Mouse (Mus musculus) G1E (cell line): Measurements from ENCODE around the gene Hdac8. TPM values are rescaled to one million over a fixed set of nuclear protein-coding genes. Genes with fewer than 3 reads are reported as not detected.

ENCODE experiments used
- ATAC-seq: 2 replicates; pipeline ENCODE4 v1.8.0; 2016; ENCODE audit warnings: mild to moderate bottlenecking; ENCODE audit not compliant: insufficient number of reproducible peaks, poor library complexity, low FRiP score, severe bottlenecking; ENCODE audit errors: extremely low read depth
- DNase-seq: peaks from one replicate; pipeline ENCODE4 v3.0.0; 2012; ENCODE audit warnings: low spot score
- H3K27me3 ChIP-seq: 2 replicates; pipeline ENCODE4 v1.6.1; 2012; ENCODE audit warnings: mild to moderate bottlenecking, low read length, inconsistent platforms; ENCODE audit not compliant: insufficient read depth
- H3K36me3 ChIP-seq: replicated peaks from 2 replicates; pipeline ENCODE3; 2012; ENCODE audit warnings: mild to moderate bottlenecking, inconsistent platforms
- H3K4me1 ChIP-seq: 2 replicates; pipeline ENCODE4 v1.6.1; 2012; ENCODE audit warnings: low read depth, low read length, inconsistent platforms, mixed read lengths; ENCODE audit not compliant: insufficient read depth
- H3K4me3 ChIP-seq: 2 replicates; pipeline ENCODE4 v1.5.1; 2012; ENCODE audit warnings: low read depth, mild to moderate bottlenecking, inconsistent platforms, low read length, moderate library complexity, mixed read lengths
- H3K9me3 ChIP-seq: replicated peaks from 2 replicates; pipeline ENCODE4 v1.6.1; 2012; ENCODE audit warnings: inconsistent platforms
- CTCF ChIP-seq: IDR thresholded peaks from 2 replicates; pipeline ENCODE4 v1.5.1; 2012; ENCODE audit warnings: low read depth, low read length, inconsistent platforms, mixed read lengths
- GATA1 ChIP-seq: IDR thresholded peaks from 2 replicates; pipeline ENCODE4 v1.6.1; 2012; ENCODE audit warnings: borderline replicate concordance, low read length, inconsistent platforms, mixed read lengths
- GATA2 ChIP-seq: IDR thresholded peaks from 2 replicates; pipeline ENCODE4 v1.6.1; 2012; ENCODE audit warnings: low read depth, low read length, inconsistent platforms, borderline replicate concordance
- POLR2AphosphoS5 ChIP-seq: IDR thresholded peaks from 2 replicates; pipeline ENCODE4 v1.6.1; 2012; ENCODE audit warnings: low read depth, low read length, inconsistent platforms; ENCODE audit not compliant: insufficient replicate concordance
- TAL1 ChIP-seq: conservative IDR thresholded peaks from 2 replicates; pipeline ENCODE4 v1.6.1; 2012; ENCODE audit warnings: low read depth, low read length, inconsistent platforms, mixed read lengths
- polyA plus RNA-seq: library from polyadenylated mRNA; stranded (reverse); fragments of >175 nt; gene quantifications from 2 replicates; pipeline ENCODE4 v1.2.3, GENCODE M21; 2012
- total RNA-seq, 2 experiments: library from RNA; stranded (forward) in 1 of 2; stranded (reverse) in 1 of 2; fragments of 200-1000 nt in 1 of 2; fragments of >200 nt in 1 of 2; fragmentation: Nextera tagmentation in 1 of 2; gene quantifications; 2 replicates each; pipeline ENCODE4 v1.2.3; 2014 to 2017

The Hdac8 gene
- total and polyA plus RNA-seq, 3 experiments, result 7.5 to 17.6 (median 13.3) TPM

DNA sequence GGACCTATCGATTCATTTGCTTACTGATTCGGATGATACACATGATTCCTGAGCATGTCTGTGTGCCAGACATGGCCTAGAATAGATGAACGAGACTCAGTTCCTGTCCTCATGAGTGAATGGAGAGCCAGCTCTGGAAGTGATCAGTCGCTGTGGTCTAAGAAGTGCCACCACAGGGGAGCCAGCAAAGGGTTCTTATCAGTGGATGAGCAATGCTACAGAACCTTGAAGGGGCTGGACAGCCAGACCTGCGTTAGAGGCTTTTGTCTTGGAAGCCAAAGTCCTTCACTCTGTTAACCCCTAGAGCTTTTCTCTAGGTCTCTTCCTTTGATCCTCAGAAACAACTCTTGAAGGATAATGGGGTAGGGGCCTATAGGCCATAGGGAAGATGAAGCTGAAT lies 186.4 kb downstream of the Hdac8 start:
- Histone ChIP-seq H3K4me1 (no peaks in the 10 kb centered on the region), H3K9me3 (no peaks in the 10 kb centered on the region), H3K4me3 (no peak overlapping the region), H3K36me3 (no peaks in the 10 kb centered on the region), H3K27me3 (no peaks in the 10 kb centered on the region)
- DNase-seq, result no peak
- TF ChIP-seq GATA2 (no peak), GATA1 (no peak), CTCF (no peak), TAL1 (no peak), POLR2AphosphoS5 (no peak)
- ATAC-seq, result no peak

DNA sequence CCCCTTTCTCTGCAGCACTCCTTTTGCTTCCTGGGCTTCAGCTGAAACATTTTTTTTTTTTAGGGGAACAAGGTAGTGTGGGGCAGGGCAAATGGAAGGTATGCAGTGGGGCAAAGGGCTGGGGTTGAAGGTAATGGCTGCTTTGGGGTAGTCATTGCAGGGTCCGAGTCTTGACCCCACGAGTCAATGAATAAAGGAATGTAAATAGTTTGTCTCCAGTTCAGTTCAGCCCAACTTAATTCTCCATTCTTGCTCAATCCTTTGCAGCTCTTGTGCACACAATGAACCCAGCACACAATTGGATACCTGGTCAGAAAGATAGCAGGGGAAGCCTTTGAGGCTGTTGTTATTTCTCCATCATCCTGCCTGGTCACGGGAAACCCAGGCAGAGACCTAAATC lies 194.0 kb downstream of the Hdac8 start:
- no peak for ATAC-seq
- Histone ChIP-seq H3K4me1 (no peaks in the 10 kb centered on the region), H3K9me3 (no peaks in the 10 kb centered on the region), H3K4me3 (no peak overlapping the region), H3K27me3 (no peaks in the 10 kb centered on the region), H3K36me3 (peaks cover 14% of the 10 kb centered on the region)
- no peak for DNase-seq
- no peak for TF ChIP-seq GATA1
- TF ChIP-seq TAL1, result no peak
- TF ChIP-seq GATA2, result no peak
- no peak for TF ChIP-seq POLR2AphosphoS5
- no peak for TF ChIP-seq CTCF

DNA sequence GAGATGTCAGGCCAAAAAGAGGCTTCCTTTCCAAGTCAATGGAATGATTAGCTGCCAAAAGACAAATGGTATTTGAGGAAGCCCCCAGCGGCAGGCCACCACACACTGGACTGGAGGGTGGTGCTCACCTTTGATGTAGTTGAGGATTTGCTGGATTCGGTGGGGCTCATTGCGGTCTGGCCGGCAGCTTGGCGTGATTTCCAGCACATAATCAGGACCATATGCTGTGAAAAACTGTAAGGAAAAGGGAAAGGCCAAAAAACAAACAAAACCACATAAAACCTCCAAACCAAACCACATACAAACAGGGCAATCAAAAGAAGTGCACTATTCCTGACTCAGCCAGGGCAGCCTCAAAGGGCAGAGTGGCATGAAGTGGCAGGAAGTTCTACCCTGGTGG lies 197.6 kb downstream of the Hdac8 start:
- H3K4me1 ChIP-seq, result no peaks in the 10 kb centered on the region
- DNase-seq (no peak), ATAC-seq (no peak)
- peaks cover 15% of the 10 kb centered on the region for H3K36me3 ChIP-seq
- no peak overlapping the region for H3K4me3 ChIP-seq
- H3K27me3 ChIP-seq, result no peaks in the 10 kb centered on the region
- H3K9me3 ChIP-seq, result no peaks in the 10 kb centered on the region
- TF ChIP-seq GATA2, result no peak
- no peak for TF ChIP-seq TAL1
- no peak for TF ChIP-seq GATA1
- TF ChIP-seq POLR2AphosphoS5, result no peak
- TF ChIP-seq CTCF, result no peak

DNA sequence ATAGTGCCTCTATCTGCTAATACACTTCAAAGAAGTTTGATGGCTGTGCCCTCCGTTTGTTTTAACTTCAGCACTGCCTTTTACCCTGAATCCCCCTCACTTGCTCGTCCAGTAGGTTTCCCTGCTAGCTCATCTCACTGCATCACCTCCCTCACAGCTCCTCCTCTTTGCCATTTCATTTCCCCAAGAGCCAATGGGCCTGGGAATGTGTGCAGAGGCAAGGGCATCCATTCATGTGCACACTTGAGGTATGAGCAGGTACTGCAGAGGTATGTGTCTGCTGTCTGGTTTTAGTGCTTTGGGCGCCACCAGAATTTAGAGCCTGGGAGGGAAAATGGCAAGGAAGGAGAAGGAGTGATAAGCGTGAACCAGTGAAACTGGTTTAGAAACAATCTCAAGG lies 199.4 kb downstream of the Hdac8 start:
- Histone ChIP-seq H3K4me1 (no peaks in the 10 kb centered on the region), H3K27me3 (no peaks in the 10 kb centered on the region), H3K36me3 (peaks cover 15% of the 10 kb centered on the region), H3K4me3 (no peak overlapping the region), H3K9me3 (no peaks in the 10 kb centered on the region)
- ATAC-seq, result no peak
- TF ChIP-seq GATA1, result no peak
- no peak for TF ChIP-seq GATA2
- TF ChIP-seq TAL1, result no peak
- no peak for TF ChIP-seq POLR2AphosphoS5
- TF ChIP-seq CTCF, result no peak
- DNase-seq, result no peak

DNA sequence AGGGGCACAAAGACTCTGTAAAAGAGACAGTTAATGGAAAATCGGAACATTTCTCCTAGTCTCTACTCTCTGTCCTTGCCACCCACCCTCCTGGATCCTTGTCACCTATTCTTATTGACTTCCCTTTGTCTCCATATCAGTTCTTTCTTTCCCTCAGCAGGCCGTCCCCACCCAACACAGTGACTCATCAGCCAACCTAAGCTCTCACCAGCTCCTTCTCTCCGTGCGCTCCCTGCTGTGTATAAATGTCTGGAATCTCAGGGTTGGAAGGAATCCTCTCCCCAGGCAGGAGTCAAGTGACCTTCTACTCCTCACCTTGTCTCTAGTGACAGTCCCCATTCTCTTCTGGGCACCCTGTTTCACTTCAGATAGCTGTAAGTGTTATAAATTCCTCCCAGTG lies 200.2 kb downstream of the Hdac8 start:
- no peaks in the 10 kb centered on the region for H3K27me3 ChIP-seq
- H3K4me1 ChIP-seq, result no peaks in the 10 kb centered on the region
- no peak for TF ChIP-seq GATA1
- TF ChIP-seq GATA2, result no peak
- TF ChIP-seq TAL1, result no peak
- TF ChIP-seq CTCF, result no peak
- TF ChIP-seq POLR2AphosphoS5, result no peak
- no peak overlapping the region for H3K4me3 ChIP-seq
- DNase-seq (no peak), ATAC-seq (no peak)
- peaks cover 15% of the 10 kb centered on the region for H3K36me3 ChIP-seq
- H3K9me3 ChIP-seq, result no peaks in the 10 kb centered on the region

DNA sequence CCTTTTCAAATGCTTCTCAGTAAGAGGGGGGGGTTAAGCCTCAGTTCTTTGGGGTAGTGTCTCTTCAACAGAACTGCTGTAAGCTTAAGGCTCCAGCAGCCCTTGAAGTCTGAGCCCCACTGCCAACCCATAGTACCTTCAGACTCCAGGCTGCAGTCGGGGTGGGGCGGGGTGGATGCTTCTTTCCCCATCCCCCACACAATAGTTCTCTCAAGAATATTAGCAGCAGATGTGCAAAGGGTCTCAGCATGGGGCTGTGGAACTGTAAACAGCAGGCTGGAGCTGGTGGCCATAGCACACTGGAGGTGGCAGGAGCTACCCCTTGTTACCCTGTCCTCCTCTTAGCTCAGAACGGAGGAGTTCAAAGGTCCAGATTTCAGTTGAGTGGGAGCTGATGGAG lies 202.7 kb downstream of the Hdac8 start:
- no peaks in the 10 kb centered on the region for H3K9me3 ChIP-seq
- ATAC-seq, result no peak
- H3K36me3 ChIP-seq, result peaks cover 5% of the 10 kb centered on the region
- no peak for TF ChIP-seq GATA1
- no peak for TF ChIP-seq GATA2
- no peak for TF ChIP-seq POLR2AphosphoS5
- TF ChIP-seq CTCF, result no peak
- no peak for TF ChIP-seq TAL1
- H3K27me3 ChIP-seq, result no peaks in the 10 kb centered on the region
- no peak overlapping the region for H3K4me3 ChIP-seq
- H3K4me1 ChIP-seq, result no peaks in the 10 kb centered on the region
- no peak for DNase-seq

DNA sequence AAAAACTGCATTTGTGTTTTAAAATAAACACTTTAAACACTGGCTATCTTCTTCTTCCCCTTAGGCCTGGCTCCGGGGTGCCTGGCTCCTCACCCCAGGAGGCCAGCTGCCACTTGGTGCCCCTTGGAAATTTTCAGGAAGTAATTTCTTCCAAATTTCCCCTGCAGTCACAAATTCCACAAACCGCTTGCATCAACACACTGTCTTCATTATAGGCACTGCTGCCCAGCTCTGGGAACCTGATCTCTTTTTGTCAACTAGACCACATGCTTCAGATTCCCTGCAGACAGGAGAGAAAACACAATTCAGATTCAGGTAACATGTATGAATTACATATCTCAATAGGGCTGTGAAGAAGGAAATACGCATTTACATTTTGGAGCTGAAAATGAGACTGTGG lies 220.3 kb downstream of the Hdac8 start:
- H3K9me3 ChIP-seq, result no peaks in the 10 kb centered on the region
- DNase-seq, result no peak
- no peak for TF ChIP-seq GATA2
- no peak for TF ChIP-seq CTCF
- TF ChIP-seq POLR2AphosphoS5, result no peak
- TF ChIP-seq TAL1, result no peak
- no peak for TF ChIP-seq GATA1
- no peak overlapping the region for H3K4me3 ChIP-seq
- no peaks in the 10 kb centered on the region for H3K4me1 ChIP-seq
- ATAC-seq, result no peak
- H3K27me3 ChIP-seq, result no peaks in the 10 kb centered on the region
- peaks cover 3% of the 10 kb centered on the region for H3K36me3 ChIP-seq
